Mouse (Mus musculus) myocyte (in vitro differentiated cells): ENCODE data around the gene Gsc. TPM values are rescaled to one million over a fixed set of nuclear protein-coding genes. Genes with fewer than 3 reads are reported as not detected.

Experiments
- H3K27me3 ChIP-seq: one replicate; pipeline ENCODE4 v1.6.1; 2011; ENCODE audit not compliant: control insufficient read depth, insufficient read depth, insufficient read length
- H3K36me3 ChIP-seq: one replicate; pipeline ENCODE4 v1.6.1; 2011; ENCODE audit not compliant: control insufficient read depth, insufficient read depth
- H3K4me2 ChIP-seq: one replicate; pipeline ENCODE4 v1.6.1; 2011; ENCODE audit warnings: low read depth, control low read depth
- H3K4me3 ChIP-seq: one replicate; pipeline ENCODE4 v1.5.1; 2011; ENCODE audit warnings: mild to moderate bottlenecking, control low read depth, moderate library complexity
- H3K79me2 ChIP-seq: one replicate; pipeline ENCODE4 v1.6.1; 2011; ENCODE audit not compliant: control insufficient read depth, insufficient read depth
- H3ac ChIP-seq: one replicate; pipeline ENCODE4 v1.6.1; 2011; ENCODE audit not compliant: control insufficient read depth, insufficient read length
- CEBPB ChIP-seq: IDR thresholded peaks from 2 replicates; pipeline ENCODE4 v1.6.1; 2011; ENCODE audit warnings: mild to moderate bottlenecking, moderate library complexity; ENCODE audit not compliant: poor library complexity, insufficient read depth, severe bottlenecking
- E2F4 ChIP-seq: IDR thresholded peaks from one replicate; pipeline ENCODE4 v1.6.1; 2011; ENCODE audit warnings: mild to moderate bottlenecking, control low read depth, moderate library complexity; ENCODE audit not compliant: insufficient read depth
- MAX ChIP-seq: IDR thresholded peaks from one replicate; pipeline ENCODE4 v1.6.1; 2011; ENCODE audit warnings: low read depth, mild to moderate bottlenecking, control low read depth
- MYOD1 ChIP-seq, 3 experiments: IDR thresholded peaks; one replicate each; pipeline ENCODE4 v1.6.1; 2011; ENCODE audit warnings: control low read depth in 2 of 3, low read depth in 2 of 3, mild to moderate bottlenecking in 2 of 3, moderate library complexity in 1 of 3; ENCODE audit not compliant: insufficient read length in 2 of 3, control insufficient read depth in 1 of 3
- MYOG ChIP-seq, 3 experiments: IDR thresholded peaks; one replicate each; pipeline ENCODE4 v1.6.1; 2011; ENCODE audit warnings: control low read depth in 2 of 3, low read depth in 2 of 3, mild to moderate bottlenecking in 2 of 3; ENCODE audit not compliant: insufficient read length in 2 of 3, control insufficient read depth in 1 of 3, insufficient read depth in 1 of 3
- POLR2A ChIP-seq: IDR thresholded peaks from one replicate; pipeline ENCODE4 v1.6.1; 2011; ENCODE audit warnings: low read depth, mild to moderate bottlenecking, control low read depth, moderate library complexity; ENCODE audit not compliant: insufficient read length
- POLR2AphosphoS2 ChIP-seq: IDR thresholded peaks from one replicate; pipeline ENCODE4 v1.6.1; 2011; ENCODE audit warnings: low read depth, control low read depth; ENCODE audit not compliant: insufficient read length
- REST ChIP-seq: IDR thresholded peaks from one replicate; pipeline ENCODE4 v1.6.1; 2011; ENCODE audit warnings: mild to moderate bottlenecking, control low read depth, moderate library complexity; ENCODE audit not compliant: insufficient read depth, insufficient read length
- SRF ChIP-seq: IDR thresholded peaks from one replicate; pipeline ENCODE4 v1.6.1; 2011; ENCODE audit warnings: low read depth; ENCODE audit not compliant: control insufficient read depth, insufficient read length
- TCF12 ChIP-seq: IDR thresholded peaks from one replicate; pipeline ENCODE4 v1.6.1; 2011; ENCODE audit warnings: mild to moderate bottlenecking, control low read depth; ENCODE audit not compliant: poor library complexity, insufficient read depth, severe bottlenecking
- TCF3 ChIP-seq: IDR thresholded peaks from one replicate; pipeline ENCODE4 v1.6.1; 2011; ENCODE audit warnings: low read depth, control low read depth; ENCODE audit not compliant: insufficient read length
- USF1 ChIP-seq: IDR thresholded peaks from one replicate; pipeline ENCODE4 v1.6.1; 2011; ENCODE audit warnings: low read depth, mild to moderate bottlenecking, control low read depth, moderate library complexity
- polyA plus RNA-seq: library from polyadenylated mRNA; unstranded; fragments of >200 nt; fragmentation: generic; extraction: Trizol; gene quantifications from one replicate; pipeline ENCODE4 v1.2.1, GENCODE M21; 2012; ENCODE audit warnings: missing spikeins

Gsc gene
- polyA plus RNA-seq, 1 experiment: not detected

DNA sequence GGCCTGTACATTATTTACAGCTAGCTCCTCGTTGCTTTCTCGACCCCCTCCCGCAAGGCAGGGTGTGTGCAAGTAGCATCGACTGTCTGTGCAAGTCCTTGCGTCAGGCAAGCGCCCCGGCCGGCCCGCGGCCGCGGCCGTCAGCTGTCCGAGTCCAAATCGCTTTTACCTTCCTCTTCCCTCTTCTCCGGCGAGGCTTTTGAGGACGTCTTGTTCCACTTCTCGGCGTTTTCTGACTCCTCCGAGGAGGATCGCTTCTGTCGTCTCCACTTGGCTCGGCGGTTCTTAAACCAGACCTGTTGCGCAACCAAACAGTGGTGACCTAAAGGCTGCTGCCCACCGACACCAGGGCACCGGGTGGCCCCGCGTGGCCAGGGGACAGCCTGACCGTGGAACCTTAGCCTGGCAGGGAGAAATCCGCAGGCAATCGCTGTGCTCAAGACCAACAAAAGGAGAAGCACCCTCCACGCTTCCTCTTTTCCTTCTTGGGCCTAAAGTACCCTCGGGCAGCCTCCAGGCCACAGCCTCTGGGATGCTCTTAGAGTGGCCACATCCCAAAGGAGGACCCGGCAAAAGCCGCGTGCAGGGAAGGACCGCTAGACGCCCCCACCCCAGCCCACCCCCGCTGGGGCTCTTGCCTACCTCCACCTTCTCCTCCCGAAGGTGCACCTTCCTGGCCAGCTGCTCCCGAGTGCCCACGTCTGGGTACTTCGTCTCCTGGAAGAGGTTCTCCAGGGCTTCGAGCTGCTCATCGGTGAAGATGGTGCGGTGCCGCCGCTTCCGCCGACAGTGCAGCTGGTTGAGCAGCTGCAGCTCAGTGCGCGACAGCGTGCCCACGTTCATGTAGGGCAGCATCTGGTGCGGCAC, 1.5 kb downstream of the Gsc start:
- Histone ChIP-seq H3K36me3 (no peaks in the 10 kb centered on the region), H3K79me2 (no peaks in the 10 kb centered on the region), H3K27me3 (peaks cover 39% of the 10 kb centered on the region), H3K4me3 (no peak overlapping the region), H3ac (no peak overlapping the region), H3K4me2 (no peak overlapping the region)
- no peak for TF ChIP-seq USF1
- no peak for TF ChIP-seq SRF
- TF ChIP-seq POLR2AphosphoS2: no peak
- no peak for TF ChIP-seq MYOD1 (IDR thresholded peaks at IDR 0.05; ENCODE audit: control insufficient read depth in 1 of 3, insufficient read length in 2 of 3, low read depth in 2 of 3)
- TF ChIP-seq TCF12: no peak
- TF ChIP-seq REST: no peak
- TF ChIP-seq E2F4: no peak
- TF ChIP-seq CEBPB: no peak
- no peak for TF ChIP-seq MYOG (IDR thresholded peaks at IDR 0.05; ENCODE audit: control insufficient read depth in 1 of 3, insufficient read depth in 1 of 3, insufficient read length in 2 of 3, low read depth in 2 of 3)
- TF ChIP-seq POLR2A: no peak

DNA sequence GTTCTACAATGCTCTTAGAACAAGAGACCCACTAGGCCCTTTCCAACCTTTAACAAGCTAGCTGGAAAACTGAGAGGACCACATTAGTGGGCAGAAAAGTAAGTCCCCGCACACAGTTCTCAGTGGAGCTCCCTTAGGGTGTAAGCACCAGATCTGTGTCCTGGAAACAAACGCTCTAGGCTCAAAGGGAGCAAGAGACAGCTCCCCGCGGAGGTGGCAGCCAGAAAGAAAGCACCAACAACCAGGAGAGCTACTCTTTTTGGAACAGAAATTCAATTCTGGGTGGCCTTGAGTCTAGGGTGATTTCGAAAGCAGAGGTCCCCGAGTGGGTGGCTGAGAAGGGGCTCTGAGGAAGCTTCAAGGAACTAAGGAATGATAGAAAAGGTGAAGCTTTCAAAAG, 2.5 kb downstream of the Gsc start:
- Histone ChIP-seq H3K4me2 (no peak overlapping the region), H3K4me3 (no peak overlapping the region), H3K27me3 (peaks cover 48% of the 10 kb centered on the region), H3ac (no peak overlapping the region), H3K79me2 (no peaks in the 10 kb centered on the region), H3K36me3 (no peaks in the 10 kb centered on the region)
- no peak for TF ChIP-seq TCF3

DNA sequence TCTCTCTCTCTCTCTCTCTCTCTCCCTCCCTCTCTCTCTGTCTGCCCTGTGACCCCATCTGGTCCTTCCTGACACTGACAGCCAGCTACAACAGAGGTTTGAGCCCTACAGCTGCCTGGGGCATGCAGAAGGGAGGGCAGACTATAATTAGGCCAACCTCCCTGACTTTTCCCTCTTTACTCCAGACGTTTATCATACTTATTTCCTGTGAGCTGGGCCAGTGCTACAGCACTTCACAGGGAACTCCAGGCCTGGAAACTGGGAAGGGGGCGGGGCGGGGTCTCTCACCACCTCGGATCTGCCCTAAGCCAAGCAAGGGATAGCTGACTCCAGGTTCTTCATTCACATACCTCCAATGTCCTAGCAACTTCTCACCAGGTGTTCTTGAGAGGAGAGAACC, 4.3 kb downstream of the Gsc start:
- no peak overlapping the region for H3K4me3 ChIP-seq
- H3K36me3 ChIP-seq: no peaks in the 10 kb centered on the region
- peaks cover 45% of the 10 kb centered on the region for H3K27me3 ChIP-seq
- TF ChIP-seq TCF3 (no peak), MAX (no peak), CEBPB (no peak), SRF (no peak), TCF12 (no peak), POLR2A (no peak), REST (no peak), MYOD1 (IDR thresholded peaks at IDR 0.05; ENCODE audit: control insufficient read depth in 1 of 3, insufficient read length in 2 of 3, low read depth in 2 of 3) (no peak), USF1 (no peak), E2F4 (no peak), POLR2AphosphoS2 (no peak), MYOG (IDR thresholded peaks at IDR 0.05; ENCODE audit: control insufficient read depth in 1 of 3, insufficient read depth in 1 of 3, insufficient read length in 2 of 3, low read depth in 2 of 3) (no peak)
- no peaks in the 10 kb centered on the region for H3K79me2 ChIP-seq
- no peak overlapping the region for H3ac ChIP-seq
- no peak overlapping the region for H3K4me2 ChIP-seq

DNA sequence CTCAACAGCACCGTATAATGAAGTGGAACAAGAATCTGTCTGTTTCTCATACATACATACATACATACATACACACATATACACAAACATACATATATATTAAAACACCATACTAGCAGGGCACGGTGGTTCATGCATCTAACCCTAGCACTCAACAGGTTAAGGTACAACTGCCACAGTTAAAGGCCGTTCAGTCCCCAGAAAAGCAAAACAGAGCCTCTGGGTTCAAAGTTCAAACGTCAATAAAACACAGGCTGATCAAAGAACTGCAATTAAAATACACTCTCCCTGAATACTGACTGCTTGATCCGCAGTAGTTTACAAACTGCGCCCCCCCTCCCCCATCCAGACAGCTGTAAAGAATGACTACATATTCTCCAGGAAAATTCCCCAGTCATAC, 5.8 kb downstream of the Gsc start:
- no peaks in the 10 kb centered on the region for H3K79me2 ChIP-seq
- no peak overlapping the region for H3K4me3 ChIP-seq
- no peaks in the 10 kb centered on the region for H3K36me3 ChIP-seq
- H3K27me3 ChIP-seq: peaks cover 37% of the 10 kb centered on the region
- TF ChIP-seq POLR2AphosphoS2 (no peak), MAX (no peak), CEBPB (no peak), POLR2A (no peak), MYOD1 (IDR thresholded peaks at IDR 0.05; ENCODE audit: control insufficient read depth in 1 of 3, insufficient read length in 2 of 3, low read depth in 2 of 3) (no peak)
- no peak overlapping the region for H3ac ChIP-seq
- no peak overlapping the region for H3K4me2 ChIP-seq

DNA sequence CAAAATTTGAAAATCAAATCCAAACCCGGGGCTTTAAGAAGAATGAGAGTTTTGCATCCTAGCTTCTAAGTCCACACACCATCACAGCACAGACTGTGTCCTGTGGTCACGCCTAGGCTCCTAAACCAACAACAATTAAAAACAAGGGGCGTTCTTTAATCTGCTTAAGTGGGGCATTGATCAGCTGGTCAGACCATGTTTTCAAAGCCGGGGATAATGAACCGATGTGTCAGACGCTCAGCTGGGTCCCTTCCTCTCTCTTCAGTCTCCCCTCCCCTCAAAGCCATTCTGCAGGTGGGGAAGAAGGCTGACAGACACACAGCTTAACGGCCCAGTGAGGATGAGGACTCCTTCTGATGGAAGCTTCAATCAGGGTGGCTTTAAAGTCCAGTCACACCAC, 6.2 kb downstream of the Gsc start:
- H3K27me3 ChIP-seq: peaks cover 33% of the 10 kb centered on the region
- no peaks in the 10 kb centered on the region for H3K79me2 ChIP-seq
- no peak overlapping the region for H3K4me2 ChIP-seq
- TF ChIP-seq MYOD1 (IDR thresholded peaks at IDR 0.05; ENCODE audit: control insufficient read depth in 1 of 3, insufficient read length in 2 of 3, low read depth in 2 of 3): no peak
- no peak for TF ChIP-seq TCF3
- H3K4me3 ChIP-seq: no peak overlapping the region
- no peak overlapping the region for H3ac ChIP-seq
- H3K36me3 ChIP-seq: no peaks in the 10 kb centered on the region
